Mouse (Mus musculus): ENCODE data around the gene Cacng8.
"Not testable (repeated sequence)": the region's sequence is repeated elsewhere in the genome, so short reads cannot be mapped to it uniquely, and the experiment has no call there.

Gene Cacng8

DNA sequence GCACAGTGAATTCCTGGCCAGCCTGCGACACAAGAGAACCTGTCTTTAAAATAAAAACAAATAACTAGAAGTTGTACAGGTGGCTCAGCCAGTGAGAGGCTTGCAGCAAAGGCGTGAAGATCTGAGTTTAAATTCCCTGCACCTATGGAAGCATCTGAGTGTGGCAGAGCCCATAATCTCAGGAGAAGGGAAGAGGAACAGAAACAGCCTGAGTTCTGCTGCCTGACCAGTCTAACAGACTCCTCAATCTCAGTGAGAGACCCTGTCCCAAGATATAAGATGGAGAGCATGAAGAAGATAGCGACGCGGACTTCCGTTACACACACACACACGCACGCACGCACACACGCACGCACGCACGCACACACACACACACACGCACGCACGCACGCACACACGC is 2.7 kb upstream of the Cacng8 start:
- DNase-seq (ENCODE audit: low read depth, low spot score): no peak

DNA sequence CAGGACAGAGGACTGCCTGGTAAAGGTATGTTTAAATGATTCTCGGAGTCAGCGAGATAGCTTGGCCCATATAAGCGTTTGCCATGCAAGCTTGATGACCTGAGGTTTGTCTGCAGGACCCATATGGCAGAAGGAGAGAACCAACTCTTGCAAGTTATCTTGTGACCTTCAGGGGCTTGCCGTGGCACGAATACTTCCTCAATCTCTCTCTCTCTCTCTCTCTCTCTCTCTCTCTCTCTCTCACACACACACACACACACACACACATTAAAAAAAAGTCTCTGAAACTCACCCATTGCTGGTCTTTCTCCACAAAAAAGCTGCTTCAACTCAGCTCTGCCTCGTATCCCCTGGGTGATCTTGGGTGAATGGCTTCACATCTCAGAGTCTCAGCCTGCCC is 1.6 kb upstream of the Cacng8 start:
- DNase-seq (ENCODE audit: low read depth, low spot score): no peak

DNA sequence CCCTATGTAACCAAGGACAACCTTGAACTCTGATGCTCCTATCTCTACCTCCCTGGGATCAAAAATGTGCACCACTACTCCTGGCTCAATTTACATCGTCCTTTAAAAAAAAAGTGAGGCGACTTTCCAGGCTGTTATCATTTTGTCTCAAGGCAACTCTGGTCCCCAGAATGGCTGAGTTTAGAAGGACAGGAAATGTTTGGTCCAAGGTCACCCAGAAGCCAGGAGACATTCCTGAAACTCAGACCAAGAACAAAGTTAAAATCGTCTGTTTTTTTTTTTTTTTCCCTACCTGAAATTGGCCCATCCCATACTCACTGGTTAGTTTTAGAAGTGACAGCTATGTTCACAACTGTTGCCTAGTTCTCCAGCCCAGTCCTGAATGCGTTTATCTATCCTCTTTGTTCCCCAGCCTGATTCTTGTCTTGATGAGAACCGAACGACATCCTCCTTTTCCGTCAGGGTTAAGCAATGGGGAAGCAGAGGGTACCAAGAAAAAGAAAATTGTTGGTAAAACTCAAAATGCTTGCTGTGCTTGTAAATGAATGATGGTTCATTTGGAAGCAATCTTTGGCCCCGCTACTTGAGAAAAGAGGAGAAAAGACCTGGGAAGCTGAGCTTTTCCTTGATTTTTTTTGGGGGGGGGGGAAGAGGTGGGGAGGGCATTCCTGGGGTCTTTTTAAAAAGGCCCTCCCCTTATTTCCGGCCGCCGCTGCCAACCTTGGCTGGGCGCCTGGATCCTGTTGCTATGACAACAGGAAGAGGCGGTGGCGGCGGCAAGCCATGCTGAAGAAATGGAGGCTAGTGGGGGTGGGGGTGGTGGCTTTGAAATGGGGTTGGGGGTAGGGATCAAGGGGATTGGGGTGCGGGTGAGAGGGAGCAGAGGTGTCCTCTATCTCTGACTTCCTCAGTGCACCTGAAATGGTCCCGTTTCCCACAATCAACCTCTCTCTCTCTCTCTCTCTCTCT is 755 bp upstream of the Cacng8 start:
- DNase-seq (ENCODE audit: low read depth, low spot score): no peak

DNA sequence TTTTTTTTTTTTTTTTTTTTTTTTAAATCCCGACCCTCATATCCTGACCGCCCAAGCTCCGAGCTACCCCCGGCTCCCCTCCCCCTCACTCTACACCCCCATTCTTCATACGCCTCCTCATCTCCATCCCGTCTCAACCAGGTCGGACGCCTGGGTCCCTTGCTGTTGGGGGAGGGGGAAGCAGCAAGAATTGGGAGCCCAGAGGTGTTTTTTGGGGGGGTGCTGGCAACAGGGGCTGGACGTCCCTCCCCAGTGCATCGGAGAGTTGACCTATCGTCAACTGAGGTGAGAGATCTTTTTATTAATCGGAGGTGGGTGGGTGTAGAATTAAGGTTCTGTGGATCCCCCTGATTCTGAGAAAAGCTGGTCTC is 583 bp downstream of the Cacng8 start:
- DNase-seq (ENCODE audit: low read depth, low spot score): no peak

DNA sequence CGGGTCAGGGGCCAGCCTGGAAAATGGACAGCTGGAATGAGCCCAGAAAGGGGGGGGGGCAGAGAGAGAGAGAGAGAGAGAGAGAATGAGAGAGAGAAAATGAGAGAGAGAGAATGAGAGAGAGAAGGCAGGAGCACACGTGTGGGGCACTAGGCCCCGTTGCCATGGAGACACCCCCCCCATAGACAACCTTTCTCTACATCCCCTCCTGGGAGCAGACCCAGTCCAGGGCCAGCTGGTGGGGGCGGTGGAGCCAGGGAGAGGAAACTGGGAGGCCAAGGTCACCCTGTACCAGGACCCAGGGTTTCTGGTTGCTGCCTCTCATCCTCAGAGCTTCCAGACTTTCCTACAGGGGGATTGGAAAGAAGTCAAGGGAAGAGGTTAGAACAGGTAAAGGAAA is 1.3 kb downstream of the Cacng8 start:
- no peak for DNase-seq (ENCODE audit: low read depth, low spot score)

DNA sequence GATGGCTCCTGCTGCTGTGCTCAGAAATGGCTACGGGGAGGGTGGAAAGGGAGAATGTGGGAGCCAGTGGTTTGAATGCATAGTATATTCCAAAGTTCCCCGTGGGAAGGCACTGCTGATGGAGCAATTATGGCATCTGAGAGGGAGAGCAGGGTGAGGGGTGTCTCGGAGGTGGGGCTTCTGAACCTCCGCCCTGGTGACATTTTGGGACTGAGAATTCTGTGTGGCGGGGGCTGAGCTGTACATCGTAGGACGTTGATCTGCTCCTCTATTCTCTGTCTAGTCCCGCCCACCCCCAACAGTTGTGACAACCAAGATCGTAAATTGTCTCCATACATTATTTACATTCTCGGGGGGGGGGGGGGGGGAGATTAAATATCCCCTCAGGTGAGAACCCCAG is 6.9 kb downstream of the Cacng8 start:
- DNase-seq (ENCODE audit: low read depth, low spot score): no peak

DNA sequence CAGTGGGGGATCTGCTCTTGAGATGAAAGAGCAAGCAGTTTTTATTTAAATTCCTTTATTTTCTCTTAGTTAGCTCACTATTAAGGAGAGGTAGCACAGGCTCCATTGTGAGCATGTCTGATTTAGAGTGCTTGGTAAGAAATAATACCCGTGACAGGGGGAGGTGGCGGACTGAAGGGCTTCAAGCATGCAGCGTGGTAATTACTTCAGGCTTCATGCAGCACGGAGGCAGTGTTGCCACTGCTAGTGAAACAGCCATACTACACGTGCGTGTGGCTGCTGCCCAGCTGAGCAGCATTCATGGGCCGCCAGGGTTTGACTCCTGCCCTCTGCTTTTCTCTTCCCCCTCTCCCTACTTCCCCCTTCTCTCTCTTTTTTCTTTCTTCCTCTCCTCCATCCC is 7.3 kb downstream of the Cacng8 start:
- no peak for DNase-seq (ENCODE audit: low read depth, low spot score)

DNA sequence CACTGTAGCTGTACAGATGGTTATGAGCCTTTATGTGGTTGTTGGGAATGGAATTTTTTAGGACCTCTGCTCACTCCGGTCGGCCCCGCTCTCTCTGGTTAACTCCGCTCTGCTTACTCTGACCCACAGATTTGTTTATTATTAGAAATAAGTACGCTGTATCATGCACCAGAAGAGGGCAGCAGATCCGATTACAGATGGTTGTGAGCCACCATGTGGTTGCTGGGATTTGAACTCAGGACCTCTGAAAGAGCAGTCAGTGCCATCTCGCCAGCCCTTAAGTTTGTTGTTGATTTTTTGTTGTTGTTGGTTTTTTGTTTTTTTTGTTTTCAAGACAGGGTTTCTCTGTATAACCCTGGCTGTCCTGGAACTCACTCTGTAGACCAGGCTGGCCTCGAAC is 7.9 kb downstream of the Cacng8 start:
- not testable (repeated sequence) for DNase-seq (ENCODE audit: low read depth, low spot score)

DNA sequence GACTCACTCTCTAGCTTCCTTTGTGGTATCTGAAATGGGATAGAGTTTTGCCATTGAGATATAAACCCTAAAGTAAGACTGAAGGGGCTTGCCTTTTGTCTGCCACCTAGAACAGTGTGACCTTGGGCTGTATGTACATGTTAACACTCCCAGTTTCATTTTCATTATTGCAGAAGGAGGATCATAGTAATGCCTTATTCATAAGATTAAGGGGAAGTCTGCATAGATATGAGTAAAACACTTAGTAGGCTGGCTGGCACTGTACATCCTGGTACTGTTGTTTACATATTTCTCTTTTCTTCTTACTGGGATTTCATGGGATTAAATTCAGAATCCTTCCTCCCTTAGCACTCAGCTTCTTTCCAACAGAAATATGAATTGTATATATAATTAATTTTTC is 9.5 kb downstream of the Cacng8 start:
- DNase-seq (ENCODE audit: low read depth, low spot score): no peak

DNA sequence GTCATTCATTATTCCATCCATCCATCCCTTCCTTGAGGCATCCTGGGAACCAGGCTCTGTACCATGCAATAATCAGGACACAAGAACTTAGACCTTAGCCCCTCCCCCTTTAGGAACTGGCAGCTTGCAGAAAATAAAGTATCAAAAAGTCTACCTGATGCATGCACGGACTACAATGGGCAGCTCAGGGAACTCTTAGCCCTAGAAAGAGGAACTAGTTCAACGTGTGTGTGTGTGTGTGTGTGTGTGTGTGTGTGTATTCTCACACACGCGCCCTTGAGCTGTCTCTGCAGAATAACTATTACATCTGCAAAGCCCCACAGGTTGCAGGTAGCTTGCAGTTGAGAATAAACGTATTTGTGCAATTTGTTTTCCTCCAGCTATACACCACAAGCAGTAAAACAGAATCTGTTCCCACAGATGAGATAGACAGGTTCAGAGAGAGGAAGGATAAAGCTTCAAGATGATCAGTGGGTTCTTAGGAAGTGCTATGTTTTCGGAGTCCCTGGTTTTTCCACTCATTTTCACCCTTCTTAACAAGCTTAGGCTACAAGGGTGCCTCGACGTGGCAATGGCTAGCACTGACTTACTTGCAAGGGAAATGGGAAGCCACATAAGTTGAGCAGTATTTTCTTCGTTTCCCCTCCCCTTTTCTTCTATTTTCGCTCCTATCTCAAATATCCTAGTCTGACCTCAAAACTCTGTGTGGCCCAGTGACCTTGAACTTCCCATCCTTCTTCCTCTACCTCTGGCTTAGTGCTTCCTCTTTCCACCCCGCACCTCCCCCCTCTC is 19.4 kb downstream of the Cacng8 start:
- DNase-seq (ENCODE audit: low read depth, low spot score): no peak

DNA sequence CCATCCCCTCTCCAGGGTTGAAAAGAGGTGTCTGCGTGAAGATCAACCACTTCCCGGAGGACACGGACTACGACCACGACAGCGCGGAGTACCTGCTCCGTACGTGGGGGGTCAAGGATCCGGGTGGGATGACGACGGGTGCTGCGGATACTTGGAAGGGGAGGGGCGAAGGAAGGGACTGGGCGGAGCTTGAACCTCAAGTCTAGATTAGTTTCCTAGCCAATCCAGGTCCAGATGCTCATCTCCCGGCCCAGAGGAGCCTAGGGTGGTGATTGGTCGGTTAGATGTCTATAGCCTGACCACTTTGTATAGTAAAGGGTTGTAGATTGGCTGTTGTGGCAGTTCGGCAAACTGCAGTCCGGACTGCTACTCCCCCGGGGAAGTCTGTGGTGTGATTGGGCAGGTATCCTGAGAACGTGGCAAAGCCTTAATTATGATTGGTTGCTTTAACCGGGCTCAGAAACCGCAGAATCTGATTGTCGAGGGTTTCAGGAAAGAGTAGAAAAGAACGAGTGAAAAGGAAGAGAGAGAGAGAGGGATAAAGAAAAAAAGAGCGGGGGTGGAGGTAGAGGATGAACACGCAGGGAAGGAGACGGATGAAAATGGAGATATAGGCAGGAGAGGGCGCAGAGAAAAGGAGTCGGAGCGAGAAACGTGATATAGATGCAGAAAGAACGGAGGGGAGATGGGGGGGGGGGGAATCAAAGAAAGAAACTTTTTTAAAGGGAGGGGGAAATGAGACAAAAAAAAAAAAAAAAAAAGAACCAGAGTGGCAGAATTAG is 20.9 kb downstream of the Cacng8 start:
- DNase-seq (ENCODE audit: low read depth, low spot score): peak; percentile 5

DNA sequence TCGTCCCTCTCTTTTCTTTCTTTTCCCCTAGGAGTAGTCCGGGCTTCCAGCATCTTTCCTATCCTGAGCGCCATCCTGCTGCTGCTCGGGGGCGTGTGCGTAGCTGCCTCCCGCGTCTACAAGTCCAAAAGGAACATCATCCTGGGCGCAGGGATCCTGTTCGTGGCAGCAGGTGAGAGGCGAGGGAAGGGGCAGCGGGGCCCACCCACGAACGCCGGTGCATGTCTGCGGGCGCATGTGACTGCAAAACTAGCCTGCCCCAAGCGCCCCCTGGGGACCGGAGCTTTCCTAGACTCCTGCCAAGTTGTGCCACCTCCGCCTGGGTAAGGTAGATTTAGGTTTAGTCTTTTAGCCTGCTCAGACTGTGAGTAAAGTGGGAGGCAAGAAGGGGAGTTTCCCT is 21.6 kb downstream of the Cacng8 start:
- no peak for DNase-seq (ENCODE audit: low read depth, low spot score)

DNA sequence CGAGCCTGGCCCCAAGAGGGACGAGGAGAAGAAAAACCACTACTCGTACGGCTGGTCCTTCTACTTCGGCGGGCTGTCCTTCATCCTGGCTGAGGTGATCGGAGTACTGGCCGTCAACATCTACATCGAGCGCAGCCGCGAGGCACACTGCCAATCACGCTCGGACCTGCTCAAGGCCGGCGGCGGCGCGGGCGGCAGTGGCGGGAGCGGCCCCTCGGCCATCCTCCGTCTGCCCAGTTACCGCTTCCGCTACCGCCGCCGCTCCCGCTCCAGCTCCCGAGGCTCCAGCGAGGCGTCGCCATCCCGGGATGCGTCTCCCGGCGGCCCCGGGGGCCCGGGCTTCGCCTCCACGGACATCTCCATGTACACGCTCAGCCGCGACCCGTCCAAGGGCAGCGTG is 24.4 kb downstream of the Cacng8 start:
- DNase-seq (ENCODE audit: low read depth, low spot score): no peak

DNA sequence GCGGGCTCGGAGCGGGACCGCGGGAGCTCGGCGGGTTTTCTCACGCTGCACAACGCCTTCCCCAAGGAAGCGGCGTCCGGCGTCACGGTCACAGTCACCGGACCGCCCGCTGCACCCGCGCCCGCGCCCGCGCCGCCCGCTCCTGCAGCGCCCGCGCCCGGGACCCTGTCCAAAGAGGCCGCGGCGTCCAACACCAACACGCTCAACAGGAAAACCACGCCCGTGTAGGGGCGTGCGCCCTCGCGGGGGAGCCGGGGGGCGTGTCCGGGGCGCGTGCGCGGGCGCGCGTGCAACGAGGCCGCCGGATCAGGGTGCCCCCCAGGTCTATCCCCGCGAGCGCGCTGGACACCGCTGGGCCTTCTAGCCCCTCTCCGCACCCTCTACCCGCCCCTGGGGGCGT is 24.9 kb downstream of the Cacng8 start:
- DNase-seq (ENCODE audit: low read depth, low spot score): no peak

DNA sequence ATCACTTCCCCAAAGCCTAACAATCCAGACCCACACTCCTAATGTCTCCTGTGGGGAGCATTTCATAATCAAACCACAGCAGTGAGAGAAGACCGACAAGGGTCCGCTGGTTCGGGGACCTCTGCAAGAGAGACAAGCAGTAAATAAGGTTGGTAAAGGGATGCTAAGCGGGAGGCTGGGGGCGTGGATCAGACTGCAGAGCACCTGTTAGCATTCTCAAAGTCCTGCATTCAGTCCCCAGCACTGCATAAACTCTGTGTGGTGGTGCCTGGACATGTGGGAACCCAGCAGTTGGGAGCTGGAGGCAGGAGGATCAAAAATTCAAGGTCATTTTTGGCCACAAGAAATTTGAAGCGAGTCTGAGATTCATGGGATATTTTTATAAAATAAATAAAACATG is 29.5 kb downstream of the Cacng8 start:
- no peak for DNase-seq (ENCODE audit: low read depth, low spot score)

DNA sequence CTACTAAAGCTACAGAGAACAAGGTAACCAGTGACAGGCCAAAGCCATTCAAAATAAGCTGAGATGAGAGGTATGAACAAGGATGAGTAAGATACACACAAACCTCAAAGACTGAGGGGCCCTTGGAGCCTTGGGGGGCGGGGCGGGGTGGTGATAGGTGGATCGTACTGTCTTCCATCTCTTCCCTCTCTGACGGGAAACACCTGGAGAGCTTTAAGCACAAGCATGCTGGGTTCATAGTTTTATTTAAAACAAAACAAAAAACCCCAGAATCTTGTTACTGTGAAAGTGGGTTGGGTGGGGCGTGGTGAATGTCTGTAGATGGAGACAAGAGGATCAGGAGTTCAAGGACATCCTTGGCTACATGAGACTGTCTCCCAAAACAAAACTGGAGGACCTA is 30.0 kb downstream of the Cacng8 start:
- no peak for DNase-seq (ENCODE audit: low read depth, low spot score)

DNA sequence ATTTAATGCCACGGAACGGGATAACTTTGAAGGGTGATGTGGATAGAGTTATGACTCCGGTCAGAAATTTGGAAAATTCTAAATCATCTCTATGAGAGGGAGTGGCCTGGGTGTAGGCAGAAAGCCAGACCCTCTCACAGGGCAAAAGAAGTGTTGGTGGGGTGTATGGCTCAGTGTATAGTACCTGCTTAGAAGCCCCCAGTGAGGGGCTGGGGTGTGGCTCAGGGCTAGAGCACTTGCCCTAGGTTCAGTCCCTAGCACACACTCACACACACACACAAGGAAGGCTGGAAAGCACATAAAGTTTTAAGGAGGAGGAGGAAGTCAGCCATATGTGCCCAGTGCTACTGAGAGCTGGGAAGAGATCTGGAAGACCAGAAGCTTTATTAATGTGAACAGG is 30.8 kb downstream of the Cacng8 start:
- DNase-seq (ENCODE audit: low read depth, low spot score): no peak

DNA sequence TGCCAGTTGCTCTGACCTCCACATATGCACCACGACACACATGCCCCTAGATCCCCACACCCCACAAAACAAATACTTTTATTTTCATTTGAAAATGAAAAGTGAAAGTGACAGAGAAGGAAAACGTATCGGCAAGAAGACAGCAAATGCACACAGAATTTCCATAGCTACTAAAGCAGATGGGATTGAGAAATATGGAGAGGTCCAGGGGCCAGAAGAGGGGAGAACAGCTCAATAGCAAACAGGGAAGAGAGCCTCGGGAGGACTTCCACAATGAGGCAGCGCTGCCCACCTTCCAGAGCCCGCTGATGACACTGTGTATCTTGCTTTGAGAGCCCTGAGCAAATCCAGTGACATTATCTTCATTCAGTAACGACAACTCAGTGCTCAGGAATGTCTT is 31.6 kb downstream of the Cacng8 start:
- DNase-seq (ENCODE audit: low read depth, low spot score): peak; percentile 26

DNA sequence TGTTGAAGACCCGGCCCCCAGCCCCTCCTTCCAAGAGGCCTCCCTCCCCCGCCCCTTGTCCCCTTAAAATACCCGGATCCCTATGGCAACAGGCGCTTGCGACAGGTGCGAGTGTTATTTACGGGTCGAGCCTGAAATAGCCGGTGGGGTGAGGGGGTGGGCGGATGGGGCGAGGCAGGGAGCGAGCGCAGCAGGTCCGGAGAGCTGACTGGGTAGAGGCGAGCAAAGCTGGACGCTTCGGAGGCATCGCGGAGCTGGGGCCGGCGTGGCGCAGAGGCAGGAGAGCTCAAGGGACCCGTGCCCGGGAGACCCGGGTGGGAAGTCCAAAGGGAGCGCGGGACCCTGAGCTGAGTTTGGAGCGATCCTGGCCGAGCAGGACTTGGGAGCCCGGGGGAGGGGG is 32.9 kb downstream of the Cacng8 start:
- no peak for DNase-seq (ENCODE audit: low read depth, low spot score)

DNA sequence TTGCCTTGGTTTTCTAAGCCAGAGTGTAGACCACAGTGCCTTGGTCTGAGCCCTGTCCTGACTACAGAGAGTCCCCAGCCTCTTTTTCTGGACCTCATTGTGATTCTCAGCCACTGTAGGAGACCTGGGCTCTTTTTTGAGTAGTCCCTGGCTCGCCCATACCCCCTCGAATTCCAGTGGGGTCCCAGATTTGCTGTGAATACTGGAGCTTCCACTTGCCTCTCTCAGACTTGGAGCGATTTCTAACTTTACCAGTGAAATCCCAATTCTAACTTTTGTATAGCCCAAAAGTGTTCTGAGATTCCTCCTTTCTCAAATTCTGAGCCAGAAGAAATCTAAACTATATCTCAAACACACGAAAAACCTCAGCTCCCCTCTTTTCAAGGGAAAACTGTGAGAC is 33.4 kb downstream of the Cacng8 start, which contains the start of gene Cacng6:
Gene Cacng6 (plus strand): TSS at position 301 of the 400 bp plus-strand sequence.
- no peak for DNase-seq (ENCODE audit: low read depth, low spot score)

DNA sequence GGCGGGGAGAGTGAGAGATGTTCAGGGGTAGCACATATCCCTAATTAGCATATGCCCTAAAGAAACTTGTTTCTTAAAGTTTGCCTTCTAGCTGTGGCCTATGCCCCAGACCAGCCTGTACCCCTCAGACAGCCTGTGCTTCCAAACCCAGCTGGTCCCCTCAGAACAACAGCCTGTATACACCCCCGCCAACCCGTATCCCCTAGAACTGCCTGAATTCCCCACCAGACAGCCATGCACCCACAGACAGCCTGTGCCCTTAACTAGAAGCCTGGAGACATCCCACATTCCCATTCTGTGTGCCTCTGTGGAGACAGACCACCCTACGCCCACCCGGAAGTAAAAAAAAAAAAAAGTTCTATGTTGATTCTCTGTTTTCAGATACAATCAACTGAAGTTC is 34.7 kb downstream of the Cacng8 start:
- no peak for DNase-seq (ENCODE audit: low read depth, low spot score)

DNA sequence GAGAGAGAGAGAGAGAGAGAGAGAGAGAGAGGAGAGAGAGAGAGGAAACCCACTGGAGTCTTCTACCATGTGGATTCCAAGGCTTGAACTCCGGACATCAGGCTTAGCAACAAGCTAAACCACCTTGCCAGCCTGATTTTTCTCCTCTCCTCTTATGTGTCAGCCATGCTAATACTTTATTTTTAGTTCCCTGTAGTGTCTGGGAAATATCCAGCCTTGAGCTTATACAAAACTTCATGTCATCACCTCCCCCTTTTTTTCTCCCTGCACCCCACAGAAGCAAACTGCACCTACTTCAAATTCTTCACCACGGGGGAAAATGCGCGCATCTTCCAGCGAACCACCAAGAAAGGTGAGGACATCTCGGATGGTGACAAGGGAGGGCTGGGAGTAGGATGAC is 39.7 kb downstream of the Cacng8 start:
- no peak for DNase-seq (ENCODE audit: low read depth, low spot score)

Data from 3T3-L1 (cell line).